Mouse (Mus musculus): ENCODE measurements around the gene Mrap.

Gene Mrap

GRCm38 (mm10) chr16:90738092-90738956, at the start of gene Mrap:
Gene Mrap, plus strand, starts transcription at chr16:90738207.
- no peak for DNase-seq (ENCODE audit: low spot score in 2 of 2)

GRCm38 (mm10) chr16:90692704-90693385, 45.2 kb upstream of the Mrap start:
- DNase-seq (ENCODE audit: low spot score in 2 of 2) = peak; percentile 34 to 51

DNA sequence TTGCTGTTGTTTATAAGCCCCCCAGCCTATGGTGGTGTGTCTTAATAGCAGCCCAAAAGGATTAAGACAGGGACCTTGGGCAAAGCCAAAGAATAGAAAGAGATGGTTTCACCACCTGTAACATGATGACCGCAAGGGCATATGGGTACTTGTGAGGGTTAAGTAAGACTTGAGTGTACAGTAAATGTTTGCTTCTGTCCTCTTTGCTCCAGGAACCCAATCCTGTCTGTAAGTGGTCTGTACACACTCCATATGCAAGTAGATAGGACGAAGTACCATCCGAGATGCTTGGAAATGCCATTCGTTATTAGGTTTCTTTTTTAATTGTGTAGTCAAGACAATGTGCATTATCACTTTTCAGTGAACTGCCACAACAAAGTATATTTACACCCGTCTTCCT, 44.4 kb upstream of the Mrap start:
- no peak for DNase-seq (ENCODE audit: low spot score in 2 of 2)

DNA sequence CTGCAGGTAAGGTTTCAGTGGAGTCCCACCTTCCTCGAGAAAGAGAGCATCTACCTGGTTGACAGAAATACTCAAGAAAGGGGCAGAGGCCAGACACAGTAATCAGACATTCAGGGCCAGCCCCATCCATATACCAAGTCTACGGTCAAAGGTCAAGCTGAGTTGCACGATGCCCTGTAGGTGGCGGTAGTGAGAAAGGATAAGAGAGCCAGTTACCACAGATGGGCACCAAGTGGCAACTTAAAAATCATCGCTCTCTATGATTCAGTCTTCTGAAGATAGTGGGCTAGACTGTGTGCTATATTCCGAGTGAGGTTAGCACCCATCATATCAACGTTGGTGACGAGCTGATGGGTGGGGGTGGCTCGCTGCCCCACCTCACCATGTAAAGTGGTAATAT, 43.3 kb upstream of the Mrap start:
- DNase-seq (ENCODE audit: low spot score in 2 of 2) = no peak

GRCm38 (mm10) chr16:90695121-90695520, 42.9 kb upstream of the Mrap start:
- DNase-seq (ENCODE audit: low spot score in 2 of 2) = no peak

DNA sequence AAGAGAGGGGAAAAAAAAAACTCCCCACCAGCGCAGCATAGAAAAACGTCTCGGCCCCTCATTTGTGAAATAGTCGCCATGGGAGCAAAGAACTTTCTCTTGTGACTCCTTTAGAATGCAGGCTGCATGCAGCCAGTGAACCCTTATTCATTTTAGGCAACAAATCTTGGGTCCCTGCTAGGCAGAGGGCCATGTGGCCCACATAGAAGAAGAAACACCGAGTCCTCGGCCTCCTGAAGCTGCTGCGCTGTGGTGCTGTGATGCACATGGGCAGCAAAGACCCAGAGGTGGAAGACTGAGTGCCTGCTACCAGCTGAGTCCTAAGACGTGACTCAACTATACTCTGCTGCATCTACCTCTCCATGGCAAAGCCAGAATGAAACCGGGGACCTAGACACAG, 41.7 kb upstream of the Mrap start:
- no peak for DNase-seq (ENCODE audit: low spot score in 2 of 2)

- DNase-seq (ENCODE audit: low spot score in 2 of 2) = no peak
These were observed 38.6 kb upstream of the Mrap start for GRCm38 (mm10) chr16:90699390-90699789.

- no peak for DNase-seq (ENCODE audit: low spot score in 2 of 2)
These were observed 36.5 kb upstream of the Mrap start for GRCm38 (mm10) chr16:90701541-90701940.

DNA sequence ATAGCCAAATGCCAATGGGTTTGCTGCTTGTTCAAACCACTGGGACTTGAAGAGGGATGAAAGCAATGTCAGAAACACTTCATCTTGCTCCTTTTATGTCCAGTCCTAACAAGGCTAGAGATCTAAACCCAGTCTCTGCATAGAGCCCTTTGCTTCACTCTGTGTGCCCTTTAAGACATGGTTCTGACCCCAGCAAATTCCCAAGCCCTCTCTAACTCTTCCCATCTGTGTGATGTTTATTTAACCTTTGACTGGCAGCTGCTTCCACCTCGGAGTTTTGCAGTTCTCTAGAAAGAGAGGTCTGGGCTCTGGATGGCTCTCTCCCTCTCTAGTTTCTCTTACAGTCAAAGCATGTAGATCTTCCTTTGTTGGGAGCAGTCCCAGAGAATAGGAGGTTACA, 34.4 kb upstream of the Mrap start:
- no peak for DNase-seq (ENCODE audit: low spot score in 2 of 2)

GRCm38 (mm10) chr16:90704161-90704825, 33.7 kb upstream of the Mrap start:
- DNase-seq (ENCODE audit: low spot score in 2 of 2) = no peak

GRCm38 (mm10) chr16:90706279-90706678, 31.7 kb upstream of the Mrap start:
- no peak for DNase-seq (ENCODE audit: low spot score in 2 of 2)

GRCm38 (mm10) chr16:90709711-90710289, 28.2 kb upstream of the Mrap start:
- peak; percentile 75 to 76 for DNase-seq (ENCODE audit: low spot score in 2 of 2)

DNA sequence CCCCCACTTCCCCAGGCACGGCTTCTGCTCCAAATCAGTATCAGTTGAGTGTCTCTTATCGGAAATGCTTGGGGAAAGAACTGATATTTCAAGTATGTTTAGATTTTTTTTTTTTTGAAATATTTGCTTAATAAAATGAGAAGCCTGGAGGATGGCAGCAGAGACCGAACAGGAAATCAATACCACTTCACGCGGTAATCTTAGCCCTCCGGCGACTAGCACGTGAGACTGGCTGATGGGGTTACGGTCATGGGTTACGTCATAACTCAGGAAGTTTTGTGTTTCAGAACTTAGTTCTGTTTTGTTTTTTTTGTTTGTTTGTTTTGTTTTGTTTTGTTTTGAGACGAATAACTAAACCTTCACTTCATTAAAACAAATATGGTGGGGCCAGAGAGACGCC, 27.7 kb upstream of the Mrap start:
- DNase-seq (ENCODE audit: low spot score in 2 of 2) = no peak

- no peak for DNase-seq (ENCODE audit: low spot score in 2 of 2)
These were observed 14.0 kb upstream of the Mrap start for GRCm38 (mm10) chr16:90724051-90724450.

GRCm38 (mm10) chr16:90726600-90727227, 11.3 kb upstream of the Mrap start:
- no peak for DNase-seq (ENCODE audit: low spot score in 2 of 2)

- peak; percentile 92 to 95 for DNase-seq (ENCODE audit: low spot score in 2 of 2)
These were observed 10.5 kb upstream of the Mrap start, which contains the start of gene Mis18a for GRCm38 (mm10) chr16:90727233-90728115. Gene Mis18a, minus strand, starts transcription at chr16:90727404.

- DNase-seq (ENCODE audit: low spot score in 2 of 2) = no peak
These were observed 2.4 kb upstream of the Mrap start for GRCm38 (mm10) chr16:90735611-90736010.

GRCm38 (mm10) chr16:90736672-90737270, 1.2 kb upstream of the Mrap start:
- no peak for DNase-seq (ENCODE audit: low spot score in 2 of 2)

DNA sequence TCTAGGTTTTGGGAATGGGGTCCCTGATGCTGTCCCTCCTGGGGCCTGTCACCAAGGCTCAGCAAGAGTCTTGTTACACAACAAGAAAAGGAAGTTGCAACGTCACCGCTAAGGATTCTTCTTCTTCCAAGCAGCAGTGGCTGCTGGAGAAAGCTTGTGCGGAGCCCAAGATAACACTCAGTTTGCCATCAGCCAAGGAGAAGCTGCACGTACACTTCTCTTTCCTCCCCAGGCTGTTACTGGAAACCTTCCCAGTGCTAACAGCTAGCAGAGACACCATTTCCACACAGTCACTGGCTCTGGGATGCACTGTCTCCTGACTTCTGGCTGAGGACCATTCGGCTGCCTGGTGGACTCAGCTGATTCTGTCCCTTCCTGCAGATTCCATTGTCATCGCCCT, 9.1 kb downstream of the Mrap start:
- peak in 1 of 2 experiments; percentile 21 for DNase-seq (ENCODE audit: low spot score in 2 of 2)

DNA sequence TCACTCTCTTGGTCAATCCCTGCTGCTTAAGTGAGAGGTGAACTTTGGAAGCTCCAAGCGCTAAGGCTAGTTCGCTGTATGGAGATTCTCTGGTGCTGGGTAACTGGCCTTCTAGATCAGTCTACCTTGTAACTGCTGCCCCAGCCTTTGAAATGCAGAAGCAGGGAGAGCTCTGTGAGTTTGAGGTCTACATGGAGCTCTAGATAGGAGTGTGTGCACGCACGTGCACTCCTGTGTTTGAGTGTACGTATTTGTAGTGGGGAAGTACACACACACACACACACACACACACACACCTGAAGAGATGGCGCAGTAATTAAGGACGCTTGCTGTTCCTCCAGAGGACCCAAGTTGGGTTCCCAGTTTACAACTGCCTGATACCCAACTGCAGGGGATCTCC, 10.2 kb downstream of the Mrap start:
- no peak for DNase-seq (ENCODE audit: low spot score in 2 of 2)
